Mouse (Mus musculus): Measurements from ENCODE around the gene Stom. TPM values are rescaled to one million over a fixed set of nuclear protein-coding genes. Genes with fewer than 3 reads are reported as not detected.

Stom gene
- polyA plus RNA-seq (2015; fragmentation: Nextera tagmentation; extraction: Ambion mirVana), result 40.4 and 49.3 TPM in 2 replicates

GRCm38 (mm10) chr2:35336388-35337280, at the start of gene Stom:
Gene Stom (minus strand): TSS chr2:35336976.

DNA sequence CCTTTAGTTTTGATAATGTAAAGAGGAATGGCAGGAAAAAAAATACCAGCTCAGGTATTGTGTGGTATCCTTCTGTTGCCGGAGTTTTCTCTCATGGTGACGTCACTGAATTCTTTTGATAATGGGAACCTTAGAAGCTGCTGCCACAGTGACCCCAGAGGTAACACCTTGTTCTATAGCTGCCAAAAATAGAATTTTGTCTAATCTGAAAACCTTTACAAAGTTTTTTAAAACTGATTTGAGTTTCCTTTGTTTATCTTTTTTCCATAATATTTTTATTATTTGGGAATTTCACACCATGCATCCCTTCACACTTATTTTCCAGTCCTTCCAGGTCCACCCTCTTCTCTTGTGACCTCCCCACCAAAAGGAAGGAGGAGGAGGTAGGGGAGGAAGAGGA, 30.9 kb upstream of the Stom start, which contains the start of gene 4930568D16Rik:
Gene 4930568D16Rik (minus strand): TSS at position 101 of the 400 bp plus-strand sequence.

Other genes starting within 250 kb of the Stom start
- gene AI182371, start 235.4 kb downstream of the Stom start, polyA plus RNA-seq (2015; fragmentation: Nextera tagmentation; extraction: Ambion mirVana), result 2.5 and 3.2 TPM in 2 replicates
- gene Cntrl, start 227.5 kb downstream of the Stom start, polyA plus RNA-seq (2015; fragmentation: Nextera tagmentation; extraction: Ambion mirVana), result 10.1 and 16.2 TPM in 2 replicates
- 270 and 393 TPM in 2 replicates for gene Rab14, start 135.9 kb downstream of the Stom start, polyA plus RNA-seq (2015; fragmentation: Nextera tagmentation; extraction: Ambion mirVana)
- gene Gsn, start 80.6 kb downstream of the Stom start, polyA plus RNA-seq (2015; fragmentation: Nextera tagmentation; extraction: Ambion mirVana), result 319 and 552 TPM in 2 replicates
- not detected in 2 replicates for gene 4930568D16Rik, start 30.8 kb upstream of the Stom start, polyA plus RNA-seq (2015; fragmentation: Nextera tagmentation; extraction: Ambion mirVana)
- not detected in 2 replicates for gene 4930402F06Rik, start 60.2 kb upstream of the Stom start, polyA plus RNA-seq (2015; fragmentation: Nextera tagmentation; extraction: Ambion mirVana)
- 12.5 and 13.9 TPM in 2 replicates for gene Ggta1, start 126.3 kb upstream of the Stom start, polyA plus RNA-seq (2015; fragmentation: Nextera tagmentation; extraction: Ambion mirVana)
- 37.2 and 41.6 TPM in 2 replicates for gene Dab2ip, start 221.3 kb upstream of the Stom start, polyA plus RNA-seq (2015; fragmentation: Nextera tagmentation; extraction: Ambion mirVana)